Mouse (Mus musculus): ENCODE data around the gene Zfp382.
A peak's percentile ranks its signal among the peaks of the same experiment; 100 is the strongest.
"Not testable (repeated sequence)": the region's sequence is repeated elsewhere in the genome, so short reads cannot be mapped to it uniquely, and the experiment has no call there.

Zfp382 gene

GRCm38 (mm10) chr7:30121308-30122187, at the start of gene Zfp382:
TSS of gene Zfp382 (plus strand) at chr7:30121942.
- peak; percentile 94 to 97 for DNase-seq

GRCm38 (mm10) chr7:30072146-30073028, 49.4 kb upstream of the Zfp382 start, which contains the start of gene Zfp82:
TSS of gene Zfp82 (minus strand) at chr7:30072900.
- peak; percentile 86 to 94 for DNase-seq

- DNase-seq = no peak
Measured at GRCm38 (mm10) chr7:30086524-30086923, 35.2 kb upstream of the Zfp382 start.

DNA sequence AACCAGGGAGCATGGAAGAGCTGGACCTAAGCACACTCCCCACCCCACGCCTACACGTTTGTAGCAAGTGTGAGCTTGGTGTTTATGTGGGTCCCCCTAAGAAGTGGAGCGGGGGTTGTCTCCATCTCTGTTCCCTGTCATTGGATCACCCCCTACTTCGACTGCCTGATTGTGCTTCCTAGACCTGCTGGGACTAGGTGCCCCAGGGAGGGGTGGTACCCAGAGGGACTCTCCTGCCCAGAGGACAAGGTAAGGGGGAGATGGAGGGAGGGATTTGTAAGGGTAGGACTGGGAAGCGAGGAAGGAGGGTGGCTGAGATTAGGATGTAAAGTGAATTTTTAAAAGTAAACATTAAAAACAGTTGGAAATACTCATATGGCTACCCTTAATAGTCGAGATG, 32.3 kb upstream of the Zfp382 start:
- DNase-seq = peak; percentile 20 to 23

DNA sequence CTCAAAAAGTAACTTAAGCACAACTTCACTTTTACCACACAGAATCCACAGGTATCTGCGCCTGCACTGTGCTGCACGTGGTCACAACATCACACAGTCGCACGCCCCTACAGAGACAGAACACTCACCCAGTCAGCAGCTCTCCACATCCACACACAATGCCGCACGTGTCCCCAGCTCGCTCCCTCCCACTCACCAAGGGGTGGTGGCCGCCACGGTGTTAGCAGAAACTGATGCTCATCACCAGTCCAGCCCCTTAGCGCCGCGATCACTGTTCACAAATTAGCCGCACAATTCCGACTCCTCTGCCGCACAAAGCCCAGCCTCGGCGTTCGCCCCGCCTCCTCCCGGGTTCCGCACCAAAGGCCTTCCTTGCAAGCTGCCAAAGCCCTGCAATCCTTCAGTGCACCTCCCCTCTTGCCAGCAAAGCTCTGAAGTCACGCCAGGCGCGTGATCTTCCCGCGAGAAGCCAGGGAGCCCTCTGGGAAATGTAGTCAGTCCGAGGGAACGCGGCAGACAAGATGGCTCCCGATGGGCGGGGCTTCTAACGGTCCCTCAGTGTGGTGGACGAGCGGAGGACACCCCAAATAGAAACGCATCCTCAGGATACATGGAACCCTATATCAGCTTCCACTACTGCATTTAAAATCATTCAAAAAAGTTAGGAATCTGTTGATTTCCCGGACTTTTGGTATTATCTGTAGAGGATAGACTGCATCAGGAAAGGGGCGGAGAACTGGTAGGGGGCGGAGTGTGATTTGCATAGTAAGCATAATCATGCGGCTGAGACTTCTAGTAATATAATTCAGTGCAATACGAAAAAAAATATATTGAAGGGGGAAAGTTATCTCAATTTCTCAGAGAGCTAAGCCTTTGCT, 31.4 kb upstream of the Zfp382 start, which contains the start of the genes Gm26920 and Zfp566:
TSS of gene Gm26920 (minus strand) at position 319 of the 878 bp plus-strand sequence.
TSS of gene Zfp566 (minus strand) at position 436 of the 878 bp plus-strand sequence.
- peak; percentile 98 for DNase-seq

DNA sequence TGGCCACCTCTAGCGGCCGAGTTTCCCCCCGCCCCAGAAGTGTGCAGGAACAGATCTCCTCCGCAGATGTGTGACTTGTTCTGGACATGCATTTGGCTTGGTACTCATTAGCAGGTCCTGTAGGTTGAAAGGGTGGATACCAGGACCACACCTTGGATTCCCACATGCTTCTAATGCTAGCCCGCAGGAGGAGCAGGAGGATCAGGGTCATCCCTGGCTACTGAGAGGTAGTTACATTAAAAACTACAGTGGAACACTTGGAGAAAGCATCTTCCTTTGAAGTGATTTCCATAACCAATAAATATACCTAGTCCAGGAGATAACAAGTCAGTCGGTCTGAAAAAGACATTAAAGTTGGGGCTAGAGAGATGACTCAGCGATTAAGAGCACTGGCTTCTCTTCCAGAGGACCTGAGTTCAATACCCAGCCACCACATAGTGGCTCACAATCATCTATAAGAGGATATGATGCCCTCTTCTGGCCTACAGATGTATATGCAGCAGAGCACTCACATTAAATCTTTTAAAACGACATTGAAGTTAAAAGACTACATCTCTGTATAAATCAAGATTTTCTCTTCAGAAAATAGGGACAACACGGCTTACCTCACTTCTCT, 30.7 kb upstream of the Zfp382 start:
- peak; percentile 23 to 34 for DNase-seq

GRCm38 (mm10) chr7:30092666-30093065, 29.1 kb upstream of the Zfp382 start:
- no peak for DNase-seq

DNA sequence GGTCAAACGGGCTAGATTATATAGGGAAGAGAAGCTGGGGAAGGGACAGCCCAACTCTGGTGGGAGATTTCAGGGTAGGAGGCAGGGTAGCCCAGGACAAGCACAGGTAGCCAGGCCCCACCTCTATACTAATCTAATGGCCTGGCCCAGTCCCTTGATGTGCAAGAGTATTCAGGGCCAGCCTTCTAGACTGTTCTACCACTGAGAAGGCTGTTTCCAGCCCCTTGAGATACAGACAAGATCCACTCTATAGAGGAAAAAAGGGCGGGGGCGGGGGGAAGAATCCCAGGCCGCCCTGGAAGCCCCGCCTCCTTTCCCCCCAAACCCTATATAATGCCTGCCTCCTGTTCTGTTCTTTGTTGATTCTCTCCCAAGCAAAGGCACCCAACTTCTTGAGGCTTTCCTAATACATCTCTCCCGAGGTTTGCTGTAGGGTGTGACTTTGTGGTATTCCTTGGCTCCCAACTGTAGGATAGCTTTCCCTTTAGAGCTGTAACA, 27.8 kb upstream of the Zfp382 start:
- DNase-seq = peak; percentile 14 to 18

DNA sequence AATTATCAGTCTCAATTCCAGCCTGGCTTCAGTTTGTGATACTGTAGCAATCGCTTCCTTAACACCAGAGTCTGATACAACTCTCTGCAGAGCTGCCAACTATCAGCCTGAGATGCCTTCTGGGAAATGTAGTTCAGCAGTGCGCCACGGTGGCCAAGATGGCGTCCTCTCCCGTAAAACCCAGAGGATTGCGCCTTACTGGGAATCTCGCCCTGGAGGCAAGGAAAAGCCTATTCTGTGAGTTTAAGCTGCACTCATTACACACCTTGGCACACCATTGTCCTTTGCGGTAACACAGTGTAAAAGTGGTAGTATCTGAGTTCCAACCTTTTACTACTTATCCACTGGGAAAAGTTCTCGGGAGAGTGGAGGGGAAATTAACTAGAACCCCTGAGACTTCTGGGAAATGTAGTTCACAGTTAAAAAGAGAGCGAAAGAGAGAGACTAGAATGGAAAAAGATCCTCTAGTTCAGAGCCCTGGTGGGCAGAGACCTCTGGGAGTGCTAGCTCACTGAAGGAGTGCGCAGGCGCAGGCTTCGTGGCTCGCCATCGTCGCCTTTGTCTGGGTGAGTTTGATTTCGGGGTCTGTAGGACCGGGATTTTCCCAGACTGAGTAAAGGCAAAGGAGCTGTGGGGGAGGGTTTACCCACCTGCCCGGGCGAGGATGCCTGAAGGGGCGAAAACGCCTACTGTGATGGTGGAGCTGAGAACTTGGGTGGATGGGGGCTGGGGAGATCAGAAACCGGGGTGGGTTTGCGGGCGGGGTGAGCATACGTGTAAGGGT, 26.9 kb upstream of the Zfp382 start, which contains the start of gene Zfp260:
TSS of gene Zfp260 (plus strand) at position 132 of the 784 bp plus-strand sequence.
- peak; percentile 93 to 96 for DNase-seq

GRCm38 (mm10) chr7:30095551-30096125, 26.1 kb upstream of the Zfp382 start:
- DNase-seq = peak in 1 of 2 experiments; percentile 16

DNA sequence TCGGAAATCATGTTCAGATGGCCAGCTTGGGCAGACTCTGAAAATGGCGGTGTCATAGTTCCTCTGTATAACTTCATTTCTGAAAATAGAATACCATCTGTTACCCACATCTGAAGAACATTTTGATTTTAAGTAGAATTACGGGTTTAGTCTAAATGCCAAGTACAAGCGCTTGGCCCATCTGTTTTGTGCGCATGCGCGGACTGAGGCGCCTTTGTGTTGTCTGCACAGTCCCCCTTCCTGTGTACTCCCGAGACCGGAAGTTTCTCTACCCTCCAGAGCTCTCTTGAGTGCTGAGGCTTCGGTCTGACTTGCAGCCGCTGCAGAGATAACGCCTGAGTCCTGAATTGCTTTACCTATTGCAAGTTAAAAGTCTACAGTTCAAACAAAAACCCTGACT, 22.4 kb upstream of the Zfp382 start:
- DNase-seq = peak; percentile 20 to 24

GRCm38 (mm10) chr7:30116076-30116475, 5.7 kb upstream of the Zfp382 start:
- no peak for DNase-seq

DNA sequence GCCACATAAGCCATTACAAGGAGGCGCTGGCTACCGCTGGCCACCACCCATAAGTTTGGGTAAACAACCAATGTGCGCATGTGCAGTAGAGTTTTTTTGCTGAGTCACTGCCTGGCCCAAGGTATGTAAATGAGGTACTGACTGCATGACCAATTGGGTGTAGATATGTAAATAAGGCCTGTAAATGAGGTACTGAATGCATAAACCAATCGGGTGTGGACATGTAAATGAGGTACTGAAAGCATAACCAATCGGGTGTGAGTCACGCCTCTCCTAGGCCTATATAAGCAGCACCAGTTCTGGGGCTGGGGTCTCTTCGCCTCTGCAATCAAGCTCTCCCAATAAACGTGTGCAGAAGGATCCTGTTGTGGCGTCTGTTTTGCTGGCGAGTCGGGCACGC, 3.8 kb upstream of the Zfp382 start:
- DNase-seq = not testable (repeated sequence)

DNA sequence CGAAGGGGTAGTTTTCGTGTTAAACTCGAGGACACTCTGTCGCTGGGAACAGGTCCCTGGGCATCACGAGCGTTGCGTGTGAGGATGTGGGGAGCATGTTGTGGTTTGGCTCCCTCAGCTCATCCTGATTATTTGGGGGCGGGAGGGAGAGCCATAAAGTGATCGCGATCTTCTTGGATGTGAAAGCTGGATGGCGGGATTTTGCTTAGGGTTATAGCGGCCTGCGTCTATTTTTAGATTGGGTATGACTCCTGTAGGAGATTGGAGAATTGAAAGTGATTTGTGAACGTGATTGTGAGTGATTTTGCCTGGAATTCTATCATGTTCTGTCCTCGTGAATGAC, 417 bp downstream of the Zfp382 start:
- no peak for DNase-seq

DNA sequence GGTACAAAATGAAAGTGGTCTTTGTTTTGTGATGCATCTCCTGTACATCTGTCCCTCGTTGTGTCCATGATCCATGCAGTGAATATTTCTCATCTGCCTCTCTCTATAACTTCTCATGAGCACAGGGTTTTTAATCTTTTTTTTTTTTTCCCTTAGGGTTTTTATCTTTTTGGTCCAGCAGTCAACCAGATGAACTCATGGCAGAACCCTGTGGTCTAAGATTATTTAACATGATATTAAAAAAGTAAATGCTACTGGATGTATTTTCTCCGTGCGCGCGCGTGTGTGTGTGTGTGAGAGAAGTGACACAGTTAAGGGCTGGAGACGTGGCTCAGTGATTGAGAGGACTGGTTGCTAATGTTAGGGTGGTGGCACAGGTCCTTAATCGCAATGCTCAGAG, 8.2 kb downstream of the Zfp382 start:
- no peak for DNase-seq

DNA sequence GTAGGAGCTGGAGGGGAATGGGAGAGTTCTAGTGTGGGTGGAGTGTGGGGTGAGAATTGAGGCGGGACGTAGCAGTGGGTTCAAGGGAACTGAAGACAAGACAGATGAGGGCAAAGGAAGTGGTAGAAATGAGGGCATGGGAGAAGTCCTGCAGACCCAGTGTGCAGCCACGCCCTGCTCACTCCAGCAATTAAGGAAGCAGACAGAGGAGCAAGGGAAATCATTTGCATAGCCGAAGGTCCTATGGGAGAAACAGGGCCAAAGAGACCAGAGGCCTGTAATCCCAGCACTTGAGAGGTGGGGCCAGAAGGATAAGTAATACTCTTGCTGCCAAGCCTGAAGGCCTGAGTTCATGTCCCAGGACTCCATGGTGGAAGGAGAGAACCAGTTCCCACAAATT, 10.7 kb downstream of the Zfp382 start:
- no peak for DNase-seq

DNA sequence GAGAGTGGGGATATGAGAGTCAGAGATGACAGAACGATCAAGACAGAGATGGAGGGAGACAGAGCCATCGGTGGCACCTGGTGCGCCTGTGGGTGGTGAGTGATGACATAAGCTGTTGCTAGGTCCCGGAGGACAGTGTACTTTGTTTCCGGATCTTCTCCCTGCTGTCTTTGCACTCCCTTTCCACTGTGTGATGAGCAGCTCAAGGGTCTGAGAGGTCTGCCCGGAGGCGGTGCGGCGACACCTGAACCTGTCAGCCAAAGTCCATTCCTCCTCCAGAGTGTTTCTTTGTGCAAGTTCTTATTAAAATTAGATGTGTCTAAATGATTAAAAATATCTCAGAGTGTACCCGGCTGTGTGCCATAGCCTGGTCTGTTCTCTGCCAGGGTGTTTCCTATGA, 15.1 kb downstream of the Zfp382 start:
- no peak for DNase-seq

DNA sequence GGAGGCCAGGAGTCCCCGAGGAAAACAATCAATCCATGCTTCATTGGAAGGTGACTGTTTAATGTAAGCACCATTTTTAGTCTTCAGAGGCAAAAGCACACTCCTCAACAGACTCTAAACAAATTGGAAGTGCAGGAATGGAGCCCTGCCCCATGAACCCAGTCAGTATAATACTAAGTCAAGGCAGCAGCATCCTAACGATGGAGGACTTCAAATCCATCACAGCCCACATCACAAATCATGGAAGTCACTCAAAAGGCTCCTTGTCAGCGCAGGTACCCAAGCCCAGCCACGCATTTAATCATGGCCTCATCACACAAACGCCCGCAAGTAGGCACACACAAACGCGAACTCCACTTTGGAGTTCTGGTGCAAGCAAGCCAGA, 21.4 kb downstream of the Zfp382 start:
- peak in 1 of 2 experiments; percentile 17 for DNase-seq

DNA sequence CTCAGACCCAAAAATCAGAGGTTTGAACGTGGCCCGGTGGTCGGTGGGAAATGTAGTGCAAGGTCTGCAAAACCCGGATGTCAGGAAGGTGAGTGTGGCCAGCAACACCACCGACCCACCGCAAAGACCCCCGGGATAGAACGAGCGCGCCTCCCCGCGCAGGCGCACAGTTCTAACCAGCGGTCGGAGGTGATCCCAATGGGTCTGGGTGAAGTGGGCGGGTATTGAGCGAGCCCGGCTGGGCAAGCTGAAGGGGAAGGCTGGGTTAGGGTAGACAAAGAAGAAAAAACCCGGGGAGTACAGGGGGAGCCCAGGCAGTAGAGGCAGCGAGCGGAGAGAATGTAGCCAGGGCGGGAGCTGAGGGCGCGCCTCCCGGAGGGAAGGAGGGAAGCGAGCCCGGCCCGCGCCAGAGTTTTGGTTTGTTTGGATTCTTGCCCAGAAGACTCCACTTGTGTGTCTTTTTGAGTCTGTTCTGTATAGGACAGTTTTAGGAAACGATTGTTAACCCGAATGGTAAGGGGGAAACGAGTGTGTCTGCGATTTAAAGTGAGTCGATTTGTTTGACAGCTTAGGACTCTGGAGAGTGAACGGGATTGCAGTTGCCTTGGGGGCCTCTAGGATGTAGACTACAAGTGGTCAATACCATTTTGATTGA, 21.9 kb downstream of the Zfp382 start:
- DNase-seq = peak; percentile 92 to 96

GRCm38 (mm10) chr7:30147011-30147410, 25.3 kb downstream of the Zfp382 start:
- DNase-seq = no peak

Measured in cerebellum, postnatal 10 days (tissue).